Mouse (Mus musculus): ENCODE measurements at regions not wholly inside any gene's neighbourhood (a gene's known extent, or its start where the extent isn't known, plus 50 kb on each side); places are given as distances from the start of the nearest gene placed in this dataset.

- DNase-seq (ENCODE audit: low spot score in 2 of 2): no peak
Measured at GRCm38 (mm10) chr17:45866876-45867652, 133.4 kb upstream of the 1600014C23Rik start.

- DNase-seq (ENCODE audit: low spot score in 2 of 2): no peak
Measured at GRCm38 (mm10) chr17:45866346-45866745, 132.7 kb upstream of the 1600014C23Rik start.

- no peak for DNase-seq (ENCODE audit: low spot score in 2 of 2)
Measured at GRCm38 (mm10) chr17:45865944-45866343, 132.3 kb upstream of the 1600014C23Rik start.

- no peak for DNase-seq (ENCODE audit: low spot score in 2 of 2)
Measured at GRCm38 (mm10) chr17:45863471-45864205, 130.0 kb upstream of the 1600014C23Rik start.

- DNase-seq (ENCODE audit: low spot score in 2 of 2): no peak
Measured at GRCm38 (mm10) chr17:45863031-45863430, 129.4 kb upstream of the 1600014C23Rik start.

GRCm38 (mm10) chr17:45859441-45859840, 125.8 kb upstream of the 1600014C23Rik start:
- DNase-seq (ENCODE audit: low spot score in 2 of 2): no peak

GRCm38 (mm10) chr17:45853931-45854653, 120.4 kb upstream of the 1600014C23Rik start:
- DNase-seq (ENCODE audit: low spot score in 2 of 2): no peak

- no peak for DNase-seq (ENCODE audit: low spot score in 2 of 2)
Measured at GRCm38 (mm10) chr17:45852402-45852801, 118.8 kb upstream of the 1600014C23Rik start.

GRCm38 (mm10) chr17:45851723-45852396, 118.2 kb upstream of the 1600014C23Rik start:
- DNase-seq (ENCODE audit: low spot score in 2 of 2): no peak

GRCm38 (mm10) chr17:45850976-45851375, 117.3 kb upstream of the 1600014C23Rik start:
- DNase-seq (ENCODE audit: low spot score in 2 of 2): no peak

- DNase-seq (ENCODE audit: low spot score in 2 of 2): no peak
Measured at GRCm38 (mm10) chr17:45850174-45850573, 116.5 kb upstream of the 1600014C23Rik start.

GRCm38 (mm10) chr17:45848605-45849004, 115.0 kb upstream of the 1600014C23Rik start:
- DNase-seq (ENCODE audit: low spot score in 2 of 2): no peak

- no peak for DNase-seq (ENCODE audit: low spot score in 2 of 2)
Measured at GRCm38 (mm10) chr17:45847701-45848378, 114.2 kb upstream of the 1600014C23Rik start.

GRCm38 (mm10) chr17:45845832-45846231, 112.2 kb upstream of the 1600014C23Rik start:
- DNase-seq (ENCODE audit: low spot score in 2 of 2): no peak

- no peak for DNase-seq (ENCODE audit: low spot score in 2 of 2)
Measured at GRCm38 (mm10) chr17:45836731-45837130, 103.1 kb upstream of the 1600014C23Rik start.

GRCm38 (mm10) chr17:45836253-45836652, 102.6 kb upstream of the 1600014C23Rik start:
- DNase-seq (ENCODE audit: low spot score in 2 of 2): no peak

GRCm38 (mm10) chr17:45834518-45835071, 101.0 kb upstream of the 1600014C23Rik start:
- DNase-seq (ENCODE audit: low spot score in 2 of 2): no peak

- no peak for DNase-seq (ENCODE audit: low spot score in 2 of 2)
Measured at GRCm38 (mm10) chr17:45830324-45830723, 96.7 kb upstream of the 1600014C23Rik start.

- no peak for DNase-seq (ENCODE audit: low spot score in 2 of 2)
Measured at GRCm38 (mm10) chr17:45829571-45829970, 95.9 kb upstream of the 1600014C23Rik start.

- DNase-seq (ENCODE audit: low spot score in 2 of 2): no peak
Measured at GRCm38 (mm10) chr17:45828843-45829242, 95.2 kb upstream of the 1600014C23Rik start.

GRCm38 (mm10) chr17:45828284-45828824, 94.7 kb upstream of the 1600014C23Rik start:
- DNase-seq (ENCODE audit: low spot score in 2 of 2): no peak
